Mouse (Mus musculus) lung, embryonic 16.5 days (tissue): ENCODE measurements around the gene Mad1l1. TPM values are rescaled to one million over a fixed set of nuclear protein-coding genes. Genes with fewer than 3 reads are reported as not detected.

Experiments used
- ATAC-seq: fragments of 200-750 bp; cut with Nextera tagmentation; 2 replicates; pipeline ENCODE4 v1.8.0; 2017; ENCODE audit warnings: low read depth, mild to moderate bottlenecking, moderate library complexity
- H3K27ac ChIP-seq: fragments of 300-500 bp; sonication (generic); 2 replicates; pipeline ENCODE4 v1.5.1; 2014; ENCODE audit warnings: mild to moderate bottlenecking, control low read depth, low read length
- H3K27me3 ChIP-seq: fragments of 300-500 bp; sonication (generic); 2 replicates; pipeline ENCODE4 v1.6.1; 2014; ENCODE audit warnings: low read depth, low read length, mixed read lengths; ENCODE audit not compliant: control insufficient read depth, insufficient read depth
- H3K36me3 ChIP-seq: fragments of 300-500 bp; sonication (generic); 2 replicates; pipeline ENCODE4 v1.6.1; 2014; ENCODE audit warnings: low read length; ENCODE audit not compliant: control insufficient read depth, insufficient read depth
- H3K4me1 ChIP-seq: fragments of 300-500 bp; sonication (generic); replicated peaks from 2 replicates; pipeline ENCODE4 v1.6.1; 2014; ENCODE audit warnings: low read length, mixed read lengths; ENCODE audit not compliant: control insufficient read depth, insufficient read depth
- H3K4me2 ChIP-seq: fragments of 300-500 bp; sonication (generic); 2 replicates; pipeline ENCODE4 v1.6.1; 2014; ENCODE audit warnings: low read depth, low read length, control low read depth
- H3K4me3 ChIP-seq: fragments of 300-500 bp; sonication (generic); 2 replicates; pipeline ENCODE4 v1.5.1; 2014; ENCODE audit warnings: mild to moderate bottlenecking, low read length, control low read depth
- H3K9ac ChIP-seq: fragments of 300-500 bp; sonication (generic); 2 replicates; pipeline ENCODE4 v1.6.1; 2014; ENCODE audit warnings: low read length, control low read depth
- H3K9me3 ChIP-seq: fragments of 300-500 bp; sonication (generic); 2 replicates; pipeline ENCODE4 v1.6.1; 2016; ENCODE audit warnings: low read length; ENCODE audit not compliant: control insufficient read depth
- WGBS: fragments of 180-500 bp; shearing (Covaris S2); extraction: QIAGEN DNeasy Blood & Tissue Kit; methylation state at CpG from one replicate; pipeline ENCODE4 v1.1.7; 2014; 5-methylcytosine and 5-hydroxymethylcytosine counted together
- polyA plus RNA-seq: library from polyadenylated mRNA; unstranded; fragments of >200 nt; fragmentation: Nextera tagmentation; extraction: Ambion mirVana; gene quantifications from 2 replicates; pipeline ENCODE4 v1.2.1, GENCODE M21; 2015

Mad1l1 gene
- polyA plus RNA-seq, 1 experiment from 2014 or later, result 54.1 TPM

DNA sequence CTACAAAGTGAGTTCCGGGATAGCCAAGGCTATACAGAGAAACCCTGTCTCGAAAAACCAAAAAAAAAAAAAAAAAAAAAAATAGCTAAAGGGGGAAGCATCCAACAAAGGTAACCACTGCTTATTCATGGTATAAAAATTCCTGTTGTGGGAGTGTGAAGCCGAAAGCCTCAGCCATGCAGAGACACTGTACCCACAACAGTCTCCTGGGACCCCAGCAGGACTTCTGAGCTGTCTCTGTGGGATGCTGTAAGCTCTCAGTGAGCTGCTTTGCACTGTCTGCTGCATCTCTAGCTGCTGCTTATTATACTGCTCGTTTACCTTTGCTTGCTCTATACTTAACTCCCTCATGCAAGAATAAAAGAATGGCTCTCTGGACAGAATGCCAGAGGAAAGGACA lies 23.1 kb downstream of the Mad1l1 start:
- Histone ChIP-seq H3K9ac (no peak overlapping the region), H3K4me3 (no peak overlapping the region), H3K4me1 (no peaks in the 10 kb centered on the region), H3K27me3 (no peaks in the 10 kb centered on the region), H3K9me3 (no peaks in the 10 kb centered on the region), H3K4me2 (no peak overlapping the region), H3K27ac (no peak overlapping the region), H3K36me3 (peaks cover 34% of the 10 kb centered on the region)
- ATAC-seq, result no peak
- WGBS, result 92% methylated on average over 4 of the region's 4 CpGs

DNA sequence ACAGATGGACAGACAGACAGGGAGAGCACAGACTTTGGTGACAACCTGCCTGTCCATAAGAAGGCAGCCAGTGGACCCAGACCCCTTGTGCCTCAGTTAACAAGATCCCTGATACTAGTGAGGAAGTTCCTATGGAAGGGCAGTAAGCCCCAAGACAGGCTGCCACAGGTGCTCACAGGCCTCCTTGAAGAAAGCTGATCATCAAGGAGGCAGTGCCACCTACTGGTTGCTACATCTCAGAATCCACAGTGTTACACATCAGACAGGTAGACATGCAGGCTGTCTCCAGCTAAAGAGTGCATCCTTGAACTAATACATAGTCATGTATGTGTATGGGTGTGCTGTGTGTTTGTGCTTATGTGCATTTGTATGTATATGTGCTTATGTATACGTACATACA lies 29.2 kb downstream of the Mad1l1 start:
- Histone ChIP-seq H3K9ac (no peak overlapping the region), H3K4me2 (no peak overlapping the region), H3K36me3 (peaks cover 11% of the 10 kb centered on the region), H3K27ac (no peak overlapping the region), H3K9me3 (no peaks in the 10 kb centered on the region), H3K4me1 (no peaks in the 10 kb centered on the region), H3K4me3 (no peak overlapping the region), H3K27me3 (no peaks in the 10 kb centered on the region)
- ATAC-seq, result no peak
- 68% methylated on average over 1 of the region's 1 CpGs for WGBS

DNA sequence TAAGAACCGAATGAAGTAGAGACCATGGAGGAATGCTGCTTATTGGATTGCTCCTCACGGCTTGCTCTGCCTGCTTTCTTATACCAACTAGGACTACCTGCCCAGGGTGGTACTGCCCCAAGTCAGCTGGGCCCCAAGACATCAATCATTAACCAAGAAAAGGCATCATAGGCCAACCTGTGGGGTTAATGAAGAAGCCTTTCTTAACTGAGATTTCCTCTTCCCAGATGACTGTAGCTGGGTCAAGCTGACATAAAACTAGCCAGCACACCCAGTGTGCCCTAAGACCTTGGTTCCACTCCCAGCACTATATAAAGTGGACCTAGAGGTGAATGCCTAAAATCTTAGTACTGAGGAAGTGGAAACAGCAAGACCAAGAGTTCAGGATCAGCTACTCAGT lies 32.2 kb downstream of the Mad1l1 start:
- Histone ChIP-seq H3K27me3 (no peaks in the 10 kb centered on the region), H3K9ac (no peak overlapping the region), H3K9me3 (no peaks in the 10 kb centered on the region), H3K27ac (no peak overlapping the region), H3K4me1 (no peaks in the 10 kb centered on the region), H3K4me2 (no peak overlapping the region), H3K4me3 (no peak overlapping the region), H3K36me3 (peaks cover 10% of the 10 kb centered on the region)
- WGBS, result 89% methylated on average over 2 of the region's 2 CpGs
- ATAC-seq, result no peak

DNA sequence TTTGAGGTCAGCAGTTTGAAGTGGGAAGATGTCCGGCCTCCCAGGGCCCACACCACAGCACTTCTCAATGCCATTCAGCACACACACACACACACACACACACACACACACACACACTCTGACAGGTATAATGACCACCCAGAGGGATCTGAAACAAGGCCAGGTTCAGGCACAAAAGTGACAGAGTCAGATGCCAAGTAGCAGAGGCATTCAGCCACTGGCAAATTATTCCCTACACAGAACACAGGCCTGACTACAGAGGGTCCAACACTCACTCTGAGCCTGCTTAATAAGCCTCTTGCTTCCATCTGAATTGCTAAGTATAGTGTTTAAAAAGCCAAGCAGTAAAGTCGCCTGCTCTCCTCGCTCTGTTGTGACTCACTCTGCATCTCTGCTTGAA lies 33.1 kb downstream of the Mad1l1 start:
- H3K27ac ChIP-seq, result no peak overlapping the region
- H3K4me2 ChIP-seq, result no peak overlapping the region
- H3K9me3 ChIP-seq, result no peaks in the 10 kb centered on the region
- WGBS, result 82% methylated on average over 3 of the region's 3 CpGs
- H3K27me3 ChIP-seq, result no peaks in the 10 kb centered on the region
- no peak for ATAC-seq
- peaks cover 9% of the 10 kb centered on the region; the same call in 1 of the 2 replicates for H3K36me3 ChIP-seq
- no peak overlapping the region for H3K9ac ChIP-seq
- no peak overlapping the region for H3K4me3 ChIP-seq
- H3K4me1 ChIP-seq, result no peaks in the 10 kb centered on the region

DNA sequence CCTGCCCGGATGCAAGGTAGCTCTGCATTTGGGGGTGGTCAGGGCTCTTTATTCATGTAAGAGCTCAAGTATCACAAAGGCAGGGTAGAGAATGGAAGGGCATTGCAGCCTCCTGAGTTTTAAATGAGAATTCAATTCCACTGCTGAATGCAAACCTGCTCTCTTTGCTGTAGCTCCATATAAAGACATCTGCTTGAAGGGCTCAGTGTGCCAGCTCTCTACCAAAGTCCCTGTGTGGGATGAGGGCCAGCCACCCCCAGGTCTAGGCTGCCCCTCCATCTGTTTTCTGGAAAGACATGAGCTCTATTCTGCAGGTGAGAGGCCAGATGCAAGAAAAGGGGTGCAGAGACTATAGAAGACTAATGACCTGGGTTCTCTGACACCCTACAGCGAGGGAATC lies 36.6 kb downstream of the Mad1l1 start:
- H3K4me1 ChIP-seq, result no peaks in the 10 kb centered on the region
- H3K36me3 ChIP-seq, result peaks cover 8% of the 10 kb centered on the region; the same call in 1 of the 2 replicates
- H3K9ac ChIP-seq, result no peak overlapping the region
- H3K4me2 ChIP-seq, result no peak overlapping the region
- no peak overlapping the region for H3K27ac ChIP-seq
- 91% methylated on average over 2 of the region's 2 CpGs for WGBS
- no peaks in the 10 kb centered on the region for H3K9me3 ChIP-seq
- no peak overlapping the region for H3K4me3 ChIP-seq
- H3K27me3 ChIP-seq, result no peaks in the 10 kb centered on the region
- no peak for ATAC-seq

DNA sequence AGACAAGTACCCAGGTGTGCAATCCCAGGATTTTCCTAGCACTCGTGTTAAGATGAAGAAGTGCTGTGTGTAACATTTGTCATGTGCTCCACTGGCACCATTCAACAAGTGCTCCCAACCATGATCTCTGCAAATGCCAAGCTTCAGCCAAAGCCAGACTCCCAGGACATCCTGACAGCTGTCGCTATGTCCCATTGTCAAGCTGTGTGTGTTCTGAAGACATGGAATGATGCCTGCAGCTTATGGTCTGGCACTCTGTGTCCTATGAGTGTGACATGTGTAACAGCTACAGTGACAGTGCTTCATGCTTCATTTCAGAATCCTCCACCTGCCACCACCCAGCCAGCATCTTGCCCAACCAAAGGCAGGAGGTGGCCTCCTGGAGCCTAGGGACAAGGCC lies 37.3 kb downstream of the Mad1l1 start:
- Histone ChIP-seq H3K9me3 (no peaks in the 10 kb centered on the region), H3K27me3 (no peaks in the 10 kb centered on the region), H3K36me3 (peaks cover 4% of the 10 kb centered on the region; the same call in 1 of the 2 replicates), H3K9ac (no peak overlapping the region), H3K4me2 (no peak overlapping the region), H3K27ac (no peak overlapping the region), H3K4me1 (no peaks in the 10 kb centered on the region), H3K4me3 (no peak overlapping the region)
- 90% methylated on average over 2 of the region's 2 CpGs for WGBS
- ATAC-seq, result no peak

DNA sequence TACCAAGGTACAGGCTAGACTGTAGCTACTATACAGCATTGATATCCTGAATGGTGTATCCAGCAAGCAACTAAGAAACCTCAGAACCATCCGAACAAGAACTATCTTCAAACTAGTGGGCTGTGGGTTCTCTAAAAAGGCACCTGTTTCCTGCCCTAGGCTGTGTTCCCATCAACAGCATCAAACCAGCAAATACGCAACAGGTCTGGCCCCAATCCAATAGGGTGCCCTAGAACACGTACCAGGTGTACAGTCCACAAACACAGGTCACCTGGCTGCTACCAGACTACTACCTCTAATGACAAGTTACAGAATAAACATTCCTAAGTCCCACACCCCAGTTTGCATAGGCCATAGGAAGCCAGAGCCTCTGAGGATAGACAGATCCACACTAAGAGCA lies 38.5 kb downstream of the Mad1l1 start:
- Histone ChIP-seq H3K27me3 (no peaks in the 10 kb centered on the region), H3K36me3 (peaks cover 4% of the 10 kb centered on the region; the same call in 1 of the 2 replicates), H3K27ac (no peak overlapping the region), H3K4me3 (no peak overlapping the region), H3K4me2 (no peak overlapping the region), H3K4me1 (no peaks in the 10 kb centered on the region), H3K9ac (no peak overlapping the region), H3K9me3 (no peaks in the 10 kb centered on the region)
- WGBS, result 86% methylated on average over 3 of the region's 3 CpGs
- ATAC-seq, result no peak

DNA sequence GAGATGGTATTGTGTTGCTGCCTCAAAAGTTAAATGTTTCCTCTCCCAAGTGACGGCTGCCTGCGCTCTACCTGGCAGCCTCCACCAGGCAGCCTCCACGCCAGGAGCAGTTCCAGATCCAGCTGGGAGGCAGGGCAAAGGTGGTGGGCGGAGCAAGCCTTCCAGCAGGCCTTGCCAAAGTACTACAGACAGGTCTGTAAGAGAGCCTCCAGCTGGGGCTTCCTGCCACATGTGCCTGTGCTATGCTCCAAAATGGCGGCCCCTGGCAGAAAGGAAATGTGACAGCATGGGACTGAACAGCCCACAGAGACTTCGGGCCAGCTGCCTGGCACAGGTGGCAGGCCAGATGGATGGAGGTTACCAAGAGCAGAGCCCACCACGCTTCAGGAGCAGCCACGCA lies 39.0 kb downstream of the Mad1l1 start:
- no peaks in the 10 kb centered on the region for H3K4me1 ChIP-seq
- H3K27ac ChIP-seq, result no peak overlapping the region
- 74% methylated on average over 8 of the region's 8 CpGs for WGBS
- H3K36me3 ChIP-seq, result peaks cover 4% of the 10 kb centered on the region; the same call in 1 of the 2 replicates
- no peak overlapping the region for H3K4me2 ChIP-seq
- H3K4me3 ChIP-seq, result no peak overlapping the region
- no peaks in the 10 kb centered on the region for H3K9me3 ChIP-seq
- H3K27me3 ChIP-seq, result no peaks in the 10 kb centered on the region
- peak; percentile 34 for ATAC-seq
- no peak overlapping the region for H3K9ac ChIP-seq

DNA sequence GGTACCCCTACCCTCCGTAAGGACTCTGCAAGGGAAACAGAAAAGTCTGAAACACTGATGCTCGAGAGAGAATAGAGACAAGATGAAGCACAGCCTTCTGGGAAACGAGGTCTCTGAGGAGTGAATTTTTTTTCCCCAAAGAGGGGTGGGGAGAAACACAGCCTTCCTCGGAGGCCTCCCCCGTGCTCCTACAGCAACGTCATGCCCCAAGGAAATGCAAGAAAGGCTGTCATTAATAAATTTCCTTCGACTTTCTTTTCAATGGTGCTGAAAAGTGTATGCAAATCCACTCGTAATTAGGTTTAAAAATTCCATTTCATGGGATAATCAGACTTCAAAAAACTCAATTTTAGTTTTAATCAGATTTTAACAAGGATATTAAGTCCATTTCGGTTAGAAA lies 41.1 kb downstream of the Mad1l1 start:
- WGBS, result 77% methylated on average over 9 of the region's 9 CpGs

DNA sequence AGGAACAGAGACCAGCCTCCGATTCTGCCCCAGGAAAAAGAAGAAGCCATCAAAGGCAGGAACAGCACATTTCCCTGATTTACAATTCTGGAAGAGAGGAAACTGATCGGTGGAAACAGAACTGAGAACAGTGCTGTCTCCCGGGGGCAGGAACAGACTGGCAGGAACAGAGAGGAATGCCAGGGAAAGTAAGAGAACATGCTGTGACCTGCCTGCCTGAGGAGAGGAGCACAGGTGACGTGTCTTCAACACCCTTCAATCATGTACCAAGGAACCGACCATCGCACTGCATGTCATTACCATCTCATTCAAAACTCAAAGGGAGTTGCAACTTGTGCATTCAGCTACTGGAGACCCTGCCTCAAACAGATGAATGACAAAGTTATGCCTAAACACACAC lies 44.6 kb downstream of the Mad1l1 start:
- WGBS, result 87% methylated on average over 6 of the region's 6 CpGs
- H3K9me3 ChIP-seq, result no peaks in the 10 kb centered on the region

More for the DNA sequence above, 41.1 kb downstream of the Mad1l1 start:
- Histone ChIP-seq H3K4me2 (no peak overlapping the region), H3K9me3 (no peaks in the 10 kb centered on the region), H3K4me3 (no peak overlapping the region), H3K27me3 (no peaks in the 10 kb centered on the region), H3K4me1 (no peaks in the 10 kb centered on the region), H3K36me3 (peaks cover 4% of the 10 kb centered on the region; the same call in 1 of the 2 replicates), H3K9ac (no peak overlapping the region), H3K27ac (no peak overlapping the region)
- no peak for ATAC-seq

More for the DNA sequence above, 44.6 kb downstream of the Mad1l1 start:
- no peak for ATAC-seq
- H3K36me3 ChIP-seq, result no peaks in the 10 kb centered on the region
- H3K27me3 ChIP-seq, result no peaks in the 10 kb centered on the region
- H3K4me2 ChIP-seq, result no peak overlapping the region
- no peak overlapping the region for H3K4me3 ChIP-seq
- H3K4me1 ChIP-seq, result no peaks in the 10 kb centered on the region
- no peak overlapping the region for H3K9ac ChIP-seq
- H3K27ac ChIP-seq, result no peak overlapping the region
